Mouse (Mus musculus) CH12.LX (cell line): ENCODE results near the gene Ube2g1. TPM values are rescaled to one million over a fixed set of nuclear protein-coding genes. Genes with fewer than 3 reads are reported as not detected.
A peak's percentile ranks its signal among the peaks of the same experiment; 100 is the strongest.

Experiments used
- DNase-seq: peaks from one replicate; pipeline ENCODE4 v3.0.0-alpha.2; 2013; ENCODE audit errors: extremely low read depth
- H3K27ac ChIP-seq: 2 replicates; pipeline ENCODE4 v1.5.1; 2012; ENCODE audit warnings: low read depth, mild to moderate bottlenecking, control low read depth, moderate library complexity; ENCODE audit not compliant: insufficient read depth
- H3K27me3 ChIP-seq: replicated peaks from 2 replicates; pipeline ENCODE3; 2012; ENCODE audit warnings: inconsistent platforms
- H3K36me3 ChIP-seq, 2 experiments: replicated peaks in 1 of 2; 2 replicates each; pipeline versions ENCODE3 to v1.6.1; 2012; ENCODE audit warnings: inconsistent platforms in 1 of 2, low read length in 1 of 2, mild to moderate bottlenecking in 1 of 2, mixed read lengths in 1 of 2, moderate library complexity in 1 of 2; ENCODE audit not compliant: control insufficient read depth in 1 of 2, insufficient read depth in 1 of 2
- H3K4me1 ChIP-seq, 2 experiments: 2 replicates each; pipeline ENCODE4 v1.6.1; 2012; ENCODE audit warnings: inconsistent platforms in 1 of 2, moderate library complexity in 1 of 2; ENCODE audit not compliant: insufficient read depth in 2 of 2, control insufficient read depth in 1 of 2
- H3K4me2 ChIP-seq: 2 replicates; pipeline ENCODE4 v1.6.1; 2012; ENCODE audit warnings: low read depth, mild to moderate bottlenecking, control low read depth; ENCODE audit not compliant: poor library complexity, insufficient read depth, severe bottlenecking
- H3K4me3 ChIP-seq, 3 experiments: fragments of 150-350 bp in 1 of 3; sonication (generic) in 1 of 3; replicated peaks in 1 of 3; 2 replicates each; pipeline versions ENCODE3 to v1.5.1; 2011 to 2012; ENCODE audit warnings: low read depth in 2 of 3, low read length in 2 of 3, mild to moderate bottlenecking in 2 of 3, moderate library complexity in 2 of 3, control low read depth in 1 of 3, improper control_type of control experiment in 1 of 3, inconsistent platforms in 1 of 3, mixed read lengths in 1 of 3; ENCODE audit not compliant: poor library complexity in 1 of 3
- H3K79me2 ChIP-seq: replicated peaks from 2 replicates; pipeline ENCODE4 v1.6.1; 2012; ENCODE audit warnings: mild to moderate bottlenecking, moderate library complexity; ENCODE audit not compliant: control insufficient read depth, poor library complexity, insufficient read depth, severe bottlenecking; ENCODE audit errors: extremely low read depth
- H3K9ac ChIP-seq: 2 replicates; pipeline ENCODE4 v1.6.1; 2012; ENCODE audit warnings: low read depth, mild to moderate bottlenecking, control low read depth, moderate library complexity; ENCODE audit not compliant: insufficient read depth
- H3K9me3 ChIP-seq: replicated peaks from 2 replicates; pipeline ENCODE3; 2012; ENCODE audit warnings: low read length, inconsistent platforms, mixed read lengths
- CTCF ChIP-seq, 2 experiments: IDR thresholded peaks in 1 of 2; conservative IDR thresholded peaks in 1 of 2; 2 replicates each; pipeline ENCODE4 v1.5.1; 2011 to 2012; ENCODE audit warnings: low read depth in 2 of 2, low read length in 2 of 2, improper control_type of control experiment in 1 of 2, inconsistent platforms in 1 of 2, mild to moderate bottlenecking in 1 of 2, moderate library complexity in 1 of 2
- E2F4 ChIP-seq: IDR thresholded peaks from 2 replicates; pipeline ENCODE4 v1.6.1; 2011; ENCODE audit warnings: low read depth, low read length, improper control_type of control experiment; ENCODE audit not compliant: insufficient replicate concordance
- EP300 ChIP-seq: IDR thresholded peaks from 2 replicates; pipeline ENCODE4 v1.6.1; 2011; ENCODE audit warnings: low read length, improper control_type of control experiment
- ETS1 ChIP-seq: conservative IDR thresholded peaks from 2 replicates; pipeline ENCODE4 v1.6.1; 2012; ENCODE audit warnings: low read depth, mild to moderate bottlenecking, inconsistent platforms, low read length, improper control_type of control experiment, moderate library complexity
- IRF4 ChIP-seq: IDR thresholded peaks from 2 replicates; pipeline ENCODE4 v1.6.1; 2014; ENCODE audit warnings: low read depth, mild to moderate bottlenecking, inconsistent platforms, low read length, improper control_type of control experiment
- MAX ChIP-seq: IDR thresholded peaks from 2 replicates; pipeline ENCODE4 v1.6.1; 2011; ENCODE audit warnings: low read length, improper control_type of control experiment
- MEF2A ChIP-seq: IDR thresholded peaks from 2 replicates; pipeline ENCODE4 v1.6.1; 2014; ENCODE audit warnings: low read depth, mild to moderate bottlenecking, inconsistent platforms, low read length, improper control_type of control experiment, borderline replicate concordance
- NELFE ChIP-seq: IDR thresholded peaks from 2 replicates; pipeline ENCODE4 v1.6.1; 2011; ENCODE audit warnings: low read depth, low read length, improper control_type of control experiment
- NRF1 ChIP-seq: IDR thresholded peaks from 2 replicates; pipeline ENCODE4 v1.6.1; 2014; ENCODE audit warnings: low read depth, mild to moderate bottlenecking, inconsistent platforms, low read length, improper control_type of control experiment, moderate library complexity
- PAX5 ChIP-seq: IDR thresholded peaks from 2 replicates; pipeline ENCODE4 v1.6.1; 2012; ENCODE audit warnings: low read length, inconsistent platforms, mixed read lengths
- POLR2AphosphoS2 ChIP-seq: IDR thresholded peaks from 2 replicates; pipeline ENCODE4 v1.6.1; 2011; ENCODE audit warnings: low read depth, low read length, improper control_type of control experiment
- RCOR1 ChIP-seq: conservative IDR thresholded peaks from 2 replicates; pipeline ENCODE4 v1.6.1; 2012; ENCODE audit warnings: low read depth, mild to moderate bottlenecking, inconsistent platforms, low read length, improper control_type of control experiment
- SMC3 ChIP-seq: IDR thresholded peaks from 2 replicates; pipeline ENCODE4 v1.6.1; 2011; ENCODE audit warnings: low read depth, low read length, improper control_type of control experiment
- TCF12 ChIP-seq: IDR thresholded peaks from 2 replicates; pipeline ENCODE4 v1.6.1; 2014; ENCODE audit warnings: low read depth, mild to moderate bottlenecking, inconsistent platforms, low read length, improper control_type of control experiment
- USF1 ChIP-seq: IDR thresholded peaks from 2 replicates; pipeline ENCODE4 v1.6.1; 2014; ENCODE audit warnings: low read depth, mild to moderate bottlenecking, inconsistent platforms, low read length, improper control_type of control experiment
- USF2 ChIP-seq: conservative IDR thresholded peaks from 2 replicates; pipeline ENCODE4 v1.6.1; 2011; ENCODE audit warnings: low read depth, low read length, improper control_type of control experiment
- ZKSCAN1 ChIP-seq: IDR thresholded peaks from 2 replicates; pipeline ENCODE4 v1.6.1; 2012; ENCODE audit warnings: low read depth, inconsistent platforms, low read length, improper control_type of control experiment, borderline replicate concordance
- ZNF384 ChIP-seq: IDR thresholded peaks from 2 replicates; pipeline ENCODE4 v1.6.1; 2012; ENCODE audit warnings: low read depth, low read length, improper control_type of control experiment, inconsistent platforms
- dilution Hi-C: fragments of 300-500 bp; cut with MboI; formaldehyde crosslinking; loops from 2 replicates; pipeline ENCODE4 v1.14.3; 2020; ENCODE audit warnings: low sequenced_read_pairs; ENCODE audit not compliant: extremely low pct_unique_long_range_greater_than_20kb, extremely low pct_ligation_motif_present
- in situ Hi-C: fragments of 300-500 bp; cut with MboI; formaldehyde crosslinking; loops from 3 replicates; pipeline ENCODE4 v1.14.3; 2019; ENCODE audit warnings: low sequenced_read_pairs, low pct_ligation_motif_present, low pct_unique_long_range_greater_than_20kb, mixed read lengths
- polyA plus RNA-seq: library from polyadenylated mRNA; unstranded; fragments of >175 nt; gene quantifications from 2 replicates; pipeline ENCODE4 v1.2.1, GENCODE M21; 2012; ENCODE audit warnings: low read depth; ENCODE audit not compliant: insufficient read length
- total RNA-seq, 2 experiments: library from RNA; depleted of rRNA; stranded (reverse); fragments of 300-350 nt in 1 of 2; fragments of >200 nt in 1 of 2; gene quantifications; 2 replicates each; pipeline ENCODE4 v1.2.3; 2012 to 2014

The Ube2g1 gene
- total and polyA plus RNA-seq, 3 experiments, result 34.5 to 74.4 (median 73.8) TPM

GRCm38 (mm10) chr11:72712721-72713120, 105.6 kb downstream of the Ube2g1 start:
- Histone ChIP-seq H3K27me3 (no peaks in the 10 kb centered on the region), H3K4me1 (peaks cover 2 to 9% of the 10 kb centered on the region in 2 experiments; a peak in 3 of 4 replicates), H3K4me3 (no peak overlapping the region), H3K27ac (no peak overlapping the region), H3K4me2 (no peak overlapping the region), H3K9me3 (no peaks in the 10 kb centered on the region), H3K36me3 (peaks cover 31 to 73% of the 10 kb centered on the region in 2 experiments), H3K79me2 (peaks cover 41% of the 10 kb centered on the region), H3K9ac (no peak overlapping the region)
- no peak for DNase-seq
- TF ChIP-seq NELFE (no peak), MEF2A (no peak), PAX5 (no peak), SMC3 (no peak), ZNF384 (no peak), MAX (no peak), RCOR1 (no peak), NRF1 (no peak), POLR2AphosphoS2 (no peak), USF1 (no peak), CTCF (conservative IDR thresholded peaks at IDR 0.05 in 1 of 2, IDR thresholded peaks at IDR 0.05 in 1 of 2; ENCODE audit: low read depth in 2 of 2, low read length in 2 of 2) (no peak), USF2 (no peak), EP300 (no peak), ETS1 (no peak), ZKSCAN1 (no peak), TCF12 (no peak), IRF4 (no peak)
- dilution Hi-C loops (no loop called here), in situ Hi-C loops (no loop called here)

- peak; percentile 67 for DNase-seq
- in situ Hi-C loops, result no loop called here
Observed at GRCm38 (mm10) chr11:72718161-72718560, 111.1 kb downstream of the Ube2g1 start.

More at GRCm38 (mm10) chr11:72718161-72718560, 111.1 kb downstream of the Ube2g1 start:
- peak overlapping the region; percentile 42; the same call in 1 of the 2 replicates for H3K27ac ChIP-seq
- dilution Hi-C loops, result no loop called here
- TF ChIP-seq MEF2A (no peak), E2F4 (no peak), EP300 (peak; percentile 76)
- H3K4me3 ChIP-seq, result no peak overlapping the region
- no peaks in the 10 kb centered on the region for H3K9me3 ChIP-seq
- peaks cover 32 to 68% of the 10 kb centered on the region in 2 experiments for H3K36me3 ChIP-seq
- no peak overlapping the region for H3K4me2 ChIP-seq
- H3K79me2 ChIP-seq, result peaks cover 7% of the 10 kb centered on the region; the same call in 1 of the 2 replicates
- H3K4me1 ChIP-seq, result peaks cover 14 to 40% of the 10 kb centered on the region in 2 experiments
- H3K27me3 ChIP-seq, result no peaks in the 10 kb centered on the region
- H3K9ac ChIP-seq, result no peak overlapping the region
